Mouse (Mus musculus): ENCODE results near the gene Nr4a3. TPM values are rescaled to one million over a fixed set of nuclear protein-coding genes. Genes with fewer than 3 reads are reported as not detected.

Nr4a3 gene
- polyA plus RNA-seq (2015; fragmentation: Nextera tagmentation; extraction: Ambion mirVana) = 7.2 and 8.2 TPM in 2 replicates

DNA sequence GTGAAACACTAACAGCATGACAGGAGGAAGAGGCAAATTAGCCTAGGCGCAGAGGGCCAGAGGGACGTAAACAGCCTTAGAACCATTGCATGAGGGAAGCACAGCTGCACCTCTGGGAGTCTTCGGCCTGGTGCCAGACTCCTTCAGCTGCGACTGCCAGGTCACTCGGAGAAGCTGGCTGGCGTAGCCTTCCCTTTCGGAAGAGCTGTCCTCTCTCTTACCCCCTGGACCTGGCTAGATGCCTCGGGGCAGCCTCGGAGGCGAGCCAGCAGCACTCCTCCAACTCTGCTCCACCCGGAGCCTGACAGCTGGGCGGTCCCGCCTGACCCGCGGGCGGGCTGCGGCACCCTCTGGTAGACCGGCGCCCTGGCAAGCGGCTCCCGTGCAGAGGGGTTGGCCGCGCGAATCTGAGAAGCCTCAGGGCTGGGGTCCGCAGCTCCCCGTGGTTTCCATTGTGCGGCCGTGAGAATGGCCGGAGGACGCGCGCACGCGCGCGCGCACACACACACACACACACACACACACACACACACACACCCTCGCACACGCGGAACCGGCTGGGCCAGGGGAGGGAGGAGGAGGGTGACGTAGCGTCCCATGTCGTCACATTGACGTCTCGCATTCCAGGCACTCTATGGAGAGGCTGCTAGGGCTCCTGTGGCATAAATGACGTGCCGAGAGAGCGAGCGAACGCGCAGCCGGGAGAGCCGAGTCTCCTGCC, at the start of gene Nr4a3:
Nr4a3 (plus strand) TSS at position 663 of the 721 bp plus-strand sequence.
- Histone ChIP-seq H3K4me1 (peaks cover 55% of the 10 kb centered on the region), H3K4me3 (peak within 1 kb of the TSS; percentile 86), H3K9me3 (no peaks in the 10 kb centered on the region), H3K36me3 (no peaks in the 10 kb centered on the region), H3K4me2 (replicated peaks) (peak within 1 kb of the TSS; percentile 98), H3K27ac (replicated peaks) (peak within 1 kb of the TSS; percentile 92), H3K27me3 (peaks cover 20% of the 10 kb centered on the region; the same call in 1 of the 2 replicates), H3K9ac (replicated peaks) (peak within 1 kb of the TSS; percentile 67)
- ATAC-seq (replicated peaks) = peak; percentile 85
- under 1% methylated on average over 39 of the region's 54 CpGs for whole genome bisulfite sequencing

GRCm38 (mm10) chr4:48002969-48003368, 42.0 kb upstream of the Nr4a3 start:
- no peak overlapping the region for H3K4me2 ChIP-seq (replicated peaks)
- no peak overlapping the region for H3K9ac ChIP-seq (replicated peaks)
- H3K4me1 ChIP-seq = no peaks in the 10 kb centered on the region
- no peak overlapping the region for H3K27ac ChIP-seq (replicated peaks)
- no peak overlapping the region for H3K4me3 ChIP-seq
- ATAC-seq (replicated peaks) = no peak
- whole genome bisulfite sequencing = 84% methylated on average over 4 of the region's 4 CpGs
- H3K9me3 ChIP-seq = no peaks in the 10 kb centered on the region
- no peaks in the 10 kb centered on the region for H3K36me3 ChIP-seq
- no peaks in the 10 kb centered on the region for H3K27me3 ChIP-seq

DNA sequence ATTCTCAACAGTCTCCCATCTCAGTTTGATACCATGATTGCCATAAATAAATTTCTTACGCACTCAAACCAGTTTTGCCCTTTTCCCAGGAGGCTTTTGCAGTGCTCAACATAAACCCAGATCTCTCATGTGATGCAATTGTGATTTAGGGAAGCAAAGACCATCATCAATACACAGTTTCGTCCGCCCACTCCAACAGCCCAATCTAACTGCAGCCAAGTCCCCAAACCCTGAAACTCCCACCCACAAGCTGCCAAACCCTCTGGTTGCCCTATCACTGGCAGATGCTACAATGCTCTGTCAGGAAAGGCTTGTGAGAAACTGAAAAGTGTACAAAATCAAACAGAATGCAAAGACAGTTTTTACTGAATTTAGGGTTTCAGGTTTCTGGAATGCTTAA, 41.5 kb upstream of the Nr4a3 start:
- 91% methylated on average over 3 of the region's 3 CpGs for WGBS
- Histone ChIP-seq H3K36me3 (no peaks in the 10 kb centered on the region), H3K4me2 (replicated peaks) (no peak overlapping the region), H3K27me3 (no peaks in the 10 kb centered on the region), H3K27ac (replicated peaks) (no peak overlapping the region), H3K9me3 (no peaks in the 10 kb centered on the region), H3K4me3 (no peak overlapping the region), H3K4me1 (no peaks in the 10 kb centered on the region), H3K9ac (replicated peaks) (no peak overlapping the region)
- no peak for ATAC-seq (replicated peaks)

DNA sequence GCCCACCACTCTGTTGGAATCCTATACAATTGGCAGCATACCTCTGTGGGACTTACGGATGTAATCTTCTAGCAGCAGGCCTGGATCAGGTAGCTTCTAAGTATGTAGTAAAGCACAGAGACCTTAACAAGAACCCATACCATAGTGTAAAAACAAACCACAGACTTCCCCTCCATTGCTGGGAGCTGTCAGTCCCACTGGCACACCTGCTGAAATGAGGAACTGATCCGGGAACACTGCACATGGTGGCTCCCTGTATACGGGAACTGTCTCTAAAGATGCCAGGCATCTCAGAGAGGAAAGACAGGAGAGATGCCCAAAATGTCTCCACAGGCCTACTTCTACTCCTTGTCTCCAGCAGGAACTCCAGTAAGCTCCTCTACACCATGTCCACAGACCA, 38.6 kb upstream of the Nr4a3 start:
- no peaks in the 10 kb centered on the region for H3K27me3 ChIP-seq
- no peaks in the 10 kb centered on the region for H3K4me1 ChIP-seq
- H3K36me3 ChIP-seq = no peaks in the 10 kb centered on the region
- H3K4me2 ChIP-seq (replicated peaks) = no peak overlapping the region
- H3K9me3 ChIP-seq = no peaks in the 10 kb centered on the region
- no peak overlapping the region for H3K4me3 ChIP-seq
- 93% methylated on average over 3 of the region's 3 CpGs for WGBS
- no peak overlapping the region for H3K9ac ChIP-seq (replicated peaks)
- ATAC-seq (replicated peaks) = no peak
- no peak overlapping the region for H3K27ac ChIP-seq (replicated peaks)

DNA sequence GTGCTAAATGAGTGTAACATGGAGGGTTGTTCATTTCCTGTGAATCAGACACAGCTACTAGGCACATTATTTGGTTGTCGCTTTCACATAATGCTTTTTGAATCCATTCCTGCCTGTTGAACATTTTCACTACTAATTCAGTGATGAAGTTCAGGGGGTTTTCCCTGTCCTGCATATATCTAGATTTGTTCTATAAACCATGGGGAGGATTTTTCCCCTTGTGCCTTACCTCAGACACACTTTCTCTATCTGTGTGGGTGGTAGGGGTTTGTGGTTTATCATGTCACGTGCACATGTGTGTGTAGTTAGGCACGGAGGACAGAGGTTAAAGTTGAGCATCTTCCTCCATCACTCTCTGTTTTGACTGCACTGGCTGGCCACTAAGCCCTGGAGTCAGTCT, 32.7 kb upstream of the Nr4a3 start:
- no peak overlapping the region for H3K9ac ChIP-seq (replicated peaks)
- 97% methylated on average over 3 of the region's 3 CpGs for WGBS
- no peak overlapping the region for H3K27ac ChIP-seq (replicated peaks)
- H3K4me3 ChIP-seq = no peak overlapping the region
- H3K9me3 ChIP-seq = no peaks in the 10 kb centered on the region
- ATAC-seq (replicated peaks) = no peak
- H3K4me2 ChIP-seq (replicated peaks) = no peak overlapping the region
- H3K4me1 ChIP-seq = no peaks in the 10 kb centered on the region
- no peaks in the 10 kb centered on the region for H3K36me3 ChIP-seq
- H3K27me3 ChIP-seq = no peaks in the 10 kb centered on the region

DNA sequence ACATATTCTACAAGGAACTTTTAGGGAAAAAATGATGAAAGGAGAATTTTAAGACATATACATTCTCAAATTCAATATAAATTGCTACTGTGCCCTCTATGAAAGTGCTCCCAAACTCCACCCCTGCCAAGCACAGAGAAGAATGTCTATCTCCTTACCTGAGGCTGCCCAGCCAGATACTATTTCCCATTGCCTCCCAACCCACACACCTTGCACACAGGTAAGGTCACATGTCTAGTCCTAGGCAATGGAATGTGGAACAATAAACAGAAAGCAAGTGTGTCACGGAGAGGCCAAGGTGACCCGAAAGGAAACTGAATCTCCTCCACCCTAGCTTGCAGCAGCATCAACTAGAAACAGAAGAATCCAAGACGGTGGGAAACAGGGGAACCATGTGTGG, 22.0 kb upstream of the Nr4a3 start:
- Histone ChIP-seq H3K36me3 (0 out of 2 replicates have a peak, but pooled peaks cover 3% of the 10 kb centered on the region), H3K27me3 (no peaks in the 10 kb centered on the region), H3K4me2 (replicated peaks) (no peak overlapping the region), H3K9me3 (no peaks in the 10 kb centered on the region), H3K27ac (replicated peaks) (no peak overlapping the region), H3K4me1 (no peaks in the 10 kb centered on the region), H3K4me3 (no peak overlapping the region), H3K9ac (replicated peaks) (no peak overlapping the region)
- ATAC-seq (replicated peaks) = no peak
- WGBS = 75% methylated on average over 3 of the region's 3 CpGs

DNA sequence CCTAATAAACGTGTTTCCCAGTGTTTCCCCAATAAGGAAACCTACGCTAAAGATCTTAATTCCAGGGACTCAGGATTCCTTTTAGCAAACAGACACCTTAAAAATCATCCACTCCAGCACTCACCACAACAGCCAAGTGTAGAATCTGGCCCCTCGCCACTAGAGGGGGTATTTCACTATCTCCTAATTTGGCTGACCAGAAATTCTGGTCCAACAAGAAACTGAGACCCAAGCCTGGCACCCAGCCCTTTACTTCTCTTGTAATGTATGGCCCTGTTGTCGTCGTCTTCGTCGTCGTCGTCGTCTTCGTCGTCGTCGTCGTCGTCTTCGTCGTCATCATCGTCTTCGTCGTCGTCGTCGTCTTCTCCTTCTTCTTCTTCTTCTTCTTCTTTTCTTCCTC, 15.3 kb upstream of the Nr4a3 start:
- Histone ChIP-seq H3K9me3 (no peaks in the 10 kb centered on the region), H3K27me3 (no peaks in the 10 kb centered on the region), H3K9ac (replicated peaks) (no peak overlapping the region), H3K4me1 (no peaks in the 10 kb centered on the region), H3K36me3 (0 out of 2 replicates have a peak, but pooled peaks cover 4% of the 10 kb centered on the region), H3K4me2 (replicated peaks) (no peak overlapping the region), H3K4me3 (no peak overlapping the region), H3K27ac (replicated peaks) (no peak overlapping the region)
- 61% methylated on average over 24 of the region's 24 CpGs for WGBS
- no peak for ATAC-seq (replicated peaks)

DNA sequence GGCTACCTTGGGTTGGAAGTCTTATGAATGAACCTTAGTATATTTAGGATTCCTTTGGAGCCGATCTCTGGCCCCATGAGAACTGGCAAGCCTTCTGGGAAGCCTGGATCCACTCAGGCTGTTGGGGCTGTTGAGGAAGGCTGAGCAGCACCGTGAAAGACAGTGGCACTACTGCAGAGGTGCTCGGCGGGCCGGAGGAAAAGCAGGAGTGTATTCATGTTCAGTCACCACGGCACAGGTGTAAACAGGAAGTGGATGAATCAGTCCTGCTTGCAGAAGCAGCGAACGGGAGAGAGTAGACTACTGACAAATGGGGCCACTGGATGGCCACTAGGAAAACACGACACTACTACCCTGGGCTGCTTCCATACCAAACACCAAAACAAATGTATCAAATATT, 10.7 kb upstream of the Nr4a3 start:
- Histone ChIP-seq H3K4me3 (no peak overlapping the region), H3K4me1 (no peaks in the 10 kb centered on the region), H3K27ac (replicated peaks) (no peak overlapping the region), H3K27me3 (no peaks in the 10 kb centered on the region), H3K4me2 (replicated peaks) (no peak overlapping the region), H3K9ac (replicated peaks) (no peak overlapping the region), H3K36me3 (no peaks in the 10 kb centered on the region), H3K9me3 (no peaks in the 10 kb centered on the region)
- no peak for ATAC-seq (replicated peaks)
- WGBS = 85% methylated on average over 9 of the region's 9 CpGs

DNA sequence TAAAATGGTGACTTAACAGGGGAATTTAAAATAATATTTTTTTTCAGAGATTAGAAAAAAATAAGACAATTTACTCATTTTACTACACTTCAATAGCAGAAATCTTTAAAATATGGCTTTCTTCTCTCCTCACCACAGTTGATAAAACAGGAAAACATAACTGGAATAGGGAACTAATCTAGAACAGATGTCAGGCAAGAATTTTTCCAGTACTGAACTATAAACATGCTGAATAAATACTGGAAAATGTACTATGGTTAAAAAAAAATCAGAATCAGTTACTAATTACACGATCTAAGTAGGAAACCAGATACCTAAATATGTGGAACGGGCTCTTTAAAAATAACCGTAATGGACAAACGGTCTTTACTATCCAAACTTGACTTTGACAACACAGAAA, 7.3 kb upstream of the Nr4a3 start:
- no peaks in the 10 kb centered on the region for H3K27me3 ChIP-seq
- H3K27ac ChIP-seq (replicated peaks) = no peak overlapping the region
- H3K4me3 ChIP-seq = no peak overlapping the region
- ATAC-seq (replicated peaks) = no peak
- H3K4me2 ChIP-seq (replicated peaks) = no peak overlapping the region
- no peak overlapping the region for H3K9ac ChIP-seq (replicated peaks)
- peaks cover 9% of the 10 kb centered on the region for H3K4me1 ChIP-seq
- WGBS = 89% methylated on average over 4 of the region's 4 CpGs
- H3K36me3 ChIP-seq = no peaks in the 10 kb centered on the region
- H3K9me3 ChIP-seq = no peaks in the 10 kb centered on the region

GRCm38 (mm10) chr4:48038847-48039246, 6.1 kb upstream of the Nr4a3 start:
- no peak overlapping the region for H3K27ac ChIP-seq (replicated peaks)
- H3K4me3 ChIP-seq = no peak overlapping the region

GRCm38 (mm10) chr4:48039736-48040135, 5.2 kb upstream of the Nr4a3 start:
- no peaks in the 10 kb centered on the region for H3K9me3 ChIP-seq
- H3K4me3 ChIP-seq = no peak overlapping the region
- no peak for ATAC-seq (replicated peaks)
- no peak overlapping the region for H3K27ac ChIP-seq (replicated peaks)
- no peak overlapping the region for H3K4me2 ChIP-seq (replicated peaks)
- H3K27me3 ChIP-seq = no peaks in the 10 kb centered on the region
- peaks cover 20% of the 10 kb centered on the region for H3K4me1 ChIP-seq
- 75% methylated on average over 7 of the region's 7 CpGs for WGBS
- H3K9ac ChIP-seq (replicated peaks) = no peak overlapping the region
- H3K36me3 ChIP-seq = no peaks in the 10 kb centered on the region

More at GRCm38 (mm10) chr4:48038847-48039246, 6.1 kb upstream of the Nr4a3 start:
- H3K27me3 ChIP-seq = no peaks in the 10 kb centered on the region
- 86% methylated on average over 5 of the region's 5 CpGs for WGBS
- ATAC-seq (replicated peaks) = no peak
- H3K9ac ChIP-seq (replicated peaks) = no peak overlapping the region
- no peak overlapping the region for H3K4me2 ChIP-seq (replicated peaks)
- no peaks in the 10 kb centered on the region for H3K36me3 ChIP-seq
- H3K9me3 ChIP-seq = no peaks in the 10 kb centered on the region
- peaks cover 13% of the 10 kb centered on the region for H3K4me1 ChIP-seq

DNA sequence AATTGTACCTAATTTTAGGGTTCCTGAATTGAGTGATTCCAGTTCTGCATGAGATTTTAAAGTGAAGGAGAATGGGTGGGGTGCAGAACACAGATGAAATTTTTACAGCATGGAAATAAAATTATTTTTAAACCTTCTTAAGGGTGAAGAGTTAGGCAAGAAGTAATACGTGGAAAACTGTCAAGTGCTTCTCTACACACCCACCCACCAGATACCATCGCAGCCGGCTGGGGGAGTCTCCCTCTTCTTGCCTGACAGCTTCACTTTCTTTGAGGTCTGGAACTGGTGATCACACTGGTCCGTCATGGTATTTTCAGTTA, 2.5 kb upstream of the Nr4a3 start:
- WGBS = 0% methylated on average over 4 of the region's 4 CpGs
- H3K4me1 ChIP-seq = peaks cover 38% of the 10 kb centered on the region
- peak overlapping the region; percentile 76 for H3K9ac ChIP-seq (replicated peaks)
- ATAC-seq (replicated peaks) = no peak
- no peaks in the 10 kb centered on the region for H3K9me3 ChIP-seq
- H3K4me2 ChIP-seq (replicated peaks) = peak overlapping the region; percentile 98
- no peaks in the 10 kb centered on the region for H3K36me3 ChIP-seq
- H3K27ac ChIP-seq (replicated peaks) = peak overlapping the region; percentile 96
- peak overlapping the region; percentile 86 for H3K4me3 ChIP-seq
- 0 out of 2 replicates have a peak, but pooled peaks cover 6% of the 10 kb centered on the region for H3K27me3 ChIP-seq

Measured in forebrain, embryonic 15.5 days (tissue).